Mouse (Mus musculus) cerebellum, adult 2 months (tissue): ENCODE results near the gene Hspbp1. TPM values are rescaled to one million over a fixed set of nuclear protein-coding genes. Genes with fewer than 3 reads are reported as not detected.
A peak's percentile ranks its signal among the peaks of the same experiment; 100 is the strongest.

Experiments
- DNase-seq, 2 experiments: peaks; one replicate each; pipeline ENCODE4 v3.0.0; 2021
- H3K27ac ChIP-seq: fragments of 200-500 bp; 2 replicates; pipeline ENCODE4 v1.5.1; 2012; ENCODE audit warnings: low read length, control low read depth, inconsistent platforms; ENCODE audit not compliant: insufficient read depth
- H3K27me3 ChIP-seq: fragments of 200-500 bp; 2 replicates; pipeline ENCODE4 v1.6.1; 2012; ENCODE audit warnings: inconsistent platforms, mild to moderate bottlenecking, low read length, moderate library complexity; ENCODE audit not compliant: control insufficient read depth, insufficient read depth
- H3K4me1 ChIP-seq: fragments of 200-500 bp; 2 replicates; pipeline ENCODE4 v1.6.1; 2011; ENCODE audit warnings: low read length; ENCODE audit not compliant: control insufficient read depth, insufficient read depth
- H3K4me3 ChIP-seq: fragments of 200-500 bp; replicated peaks from 2 replicates; pipeline ENCODE3; 2011; ENCODE audit warnings: mild to moderate bottlenecking, low read depth, low read length, control low read depth; ENCODE audit not compliant: insufficient read depth
- CTCF ChIP-seq: fragments of 200-500 bp; IDR thresholded peaks from 2 replicates; pipeline ENCODE4 v1.5.1; 2011; ENCODE audit warnings: low read depth, mild to moderate bottlenecking, control low read depth, low read length, moderate library complexity, borderline replicate concordance; ENCODE audit not compliant: insufficient read depth
- POLR2A ChIP-seq: fragments of 200-500 bp; IDR thresholded peaks from 2 replicates; pipeline ENCODE4 v1.6.1; 2011; ENCODE audit warnings: low read length, control low read depth, borderline replicate concordance; ENCODE audit not compliant: insufficient read depth
- WGBS: fragments of 180-500 bp; shearing (Covaris S2); methylation state at CpG from one replicate; pipeline ENCODE4 v1.1.7; 2018; 5-methylcytosine and 5-hydroxymethylcytosine counted together
- polyA plus RNA-seq: library from polyadenylated mRNA; depleted of rRNA; stranded (reverse); fragments of >200 nt; gene quantifications from 2 replicates; pipeline ENCODE4 v1.2.3, GENCODE M21; 2012

The Hspbp1 gene
- polyA plus RNA-seq, 1 experiment: 96.8 TPM

GRCm38 (mm10) chr7:4712594-4712993, 27.7 kb upstream of the Hspbp1 start:
- no peak for TF ChIP-seq CTCF
- no peak for TF ChIP-seq POLR2A
- H3K27me3 ChIP-seq: no peaks in the 10 kb centered on the region
- H3K27ac ChIP-seq: no peak overlapping the region
- DNase-seq: no peak
- no peak overlapping the region for H3K4me3 ChIP-seq
- H3K4me1 ChIP-seq: no peaks in the 10 kb centered on the region
- 76% methylated on average over 3 of the region's 3 CpGs for WGBS

GRCm38 (mm10) chr7:4705098-4705497, 20.2 kb upstream of the Hspbp1 start:
- Histone ChIP-seq H3K27ac (no peak overlapping the region), H3K27me3 (no peaks in the 10 kb centered on the region), H3K4me3 (no peak overlapping the region), H3K4me1 (no peaks in the 10 kb centered on the region)
- peak in 1 of 2 experiments; percentile 52 for DNase-seq
- TF ChIP-seq POLR2A (no peak), CTCF (peak; percentile 55; the same call in 1 of the 2 replicates)
- 38% methylated on average over 18 of the region's 18 CpGs for WGBS

GRCm38 (mm10) chr7:4703195-4703594, 18.3 kb upstream of the Hspbp1 start:
- Histone ChIP-seq H3K27me3 (no peaks in the 10 kb centered on the region), H3K4me1 (no peaks in the 10 kb centered on the region), H3K27ac (no peak overlapping the region), H3K4me3 (no peak overlapping the region)
- DNase-seq: no peak
- TF ChIP-seq CTCF: no peak
- 93% methylated on average over 7 of the region's 7 CpGs for WGBS

GRCm38 (mm10) chr7:4702334-4702733, 17.5 kb upstream of the Hspbp1 start:
- TF ChIP-seq POLR2A: no peak
- no peak for TF ChIP-seq CTCF
- Histone ChIP-seq H3K4me1 (no peaks in the 10 kb centered on the region), H3K27me3 (no peaks in the 10 kb centered on the region), H3K27ac (no peak overlapping the region), H3K4me3 (no peak overlapping the region)
- no peak for DNase-seq
- 49% methylated on average over 8 of the region's 8 CpGs for WGBS

DNA sequence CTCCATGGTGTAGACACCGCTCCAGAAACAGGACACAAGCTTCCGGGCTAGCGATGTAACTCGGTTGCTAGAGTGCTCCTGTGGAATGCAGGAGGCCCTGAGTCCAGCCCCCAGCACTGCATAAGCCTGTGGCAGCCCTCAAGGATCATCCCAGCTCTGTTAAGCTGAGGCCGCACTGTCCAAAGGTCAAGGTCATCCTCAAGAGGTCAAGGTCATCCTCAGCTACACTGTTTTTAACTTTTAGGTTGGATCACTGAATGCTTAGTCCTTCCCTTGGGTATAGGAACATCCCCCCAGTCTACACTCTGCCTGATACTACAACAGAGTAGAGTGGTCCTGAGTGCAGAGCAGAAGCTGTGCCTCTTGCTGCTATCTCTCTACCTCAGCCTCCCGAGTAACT, 8.1 kb upstream of the Hspbp1 start:
- no peak overlapping the region for H3K27ac ChIP-seq
- H3K4me1 ChIP-seq: no peaks in the 10 kb centered on the region
- H3K4me3 ChIP-seq: no peak overlapping the region
- no peaks in the 10 kb centered on the region for H3K27me3 ChIP-seq
- WGBS: 54% methylated on average over 6 of the region's 6 CpGs
- TF ChIP-seq POLR2A (no peak), CTCF (no peak)
- no peak for DNase-seq

DNA sequence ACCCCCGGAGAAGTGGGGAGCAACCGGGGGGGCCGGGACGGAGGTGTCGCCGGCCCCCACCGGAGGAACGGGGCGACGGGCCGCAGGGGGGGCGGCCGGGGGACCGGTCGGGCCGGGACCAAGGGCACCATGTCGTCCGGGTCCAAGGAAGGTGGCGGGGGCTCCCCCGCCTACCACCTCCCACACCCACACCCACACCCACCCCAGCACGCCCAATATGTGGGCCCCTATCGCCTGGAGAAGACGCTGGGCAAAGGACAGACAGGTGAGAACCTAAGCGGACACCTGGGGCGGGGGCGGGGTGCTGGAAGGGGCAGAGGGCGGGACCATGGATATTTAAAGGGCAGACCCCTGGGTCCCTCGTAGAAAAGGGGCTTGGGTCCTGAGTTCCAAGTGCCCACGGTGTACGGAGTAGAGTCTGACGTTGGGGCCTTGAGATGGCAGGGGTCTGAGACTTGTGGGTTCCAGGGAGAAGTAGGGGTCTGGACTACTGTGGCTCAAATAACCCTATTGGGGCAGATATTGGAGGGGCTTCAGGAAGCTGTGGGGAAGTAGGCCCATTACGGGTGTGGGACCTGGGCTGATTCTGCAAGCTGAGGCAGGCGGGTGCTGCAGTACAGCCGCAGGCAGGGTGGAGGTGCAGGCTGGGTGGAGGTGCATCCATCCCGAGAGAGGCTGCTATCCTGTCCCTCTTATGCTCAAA, 6.2 kb upstream of the Hspbp1 start:
- peak overlapping the region; percentile 27 for H3K27ac ChIP-seq

GRCm38 (mm10) chr7:4690387-4690786, 5.5 kb upstream of the Hspbp1 start, which contains the start of gene Brsk1:
TSS of gene Brsk1 (plus strand) at chr7:4690604.
- TF ChIP-seq POLR2A (peak; percentile 46; the same call in 1 of the 2 replicates), CTCF (no peak)
- peak; percentile 87 to 89 for DNase-seq
- 1% methylated on average over 9 of the region's 18 CpGs for WGBS
- H3K4me3 ChIP-seq: peak within 1 kb of the TSS; percentile 70
- peak within 1 kb of the TSS; percentile 42 for H3K27ac ChIP-seq
- H3K4me1 ChIP-seq: no peaks in the 10 kb centered on the region
- H3K27me3 ChIP-seq: no peaks in the 10 kb centered on the region

More for the DNA sequence above, 6.2 kb upstream of the Hspbp1 start:
- no peaks in the 10 kb centered on the region for H3K4me1 ChIP-seq
- peak; percentile 41 to 59 for DNase-seq
- 2% methylated on average over 35 of the region's 35 CpGs for WGBS
- no peak for TF ChIP-seq POLR2A
- TF ChIP-seq CTCF: no peak
- H3K4me3 ChIP-seq: peak overlapping the region; percentile 70
- H3K27me3 ChIP-seq: no peaks in the 10 kb centered on the region

DNA sequence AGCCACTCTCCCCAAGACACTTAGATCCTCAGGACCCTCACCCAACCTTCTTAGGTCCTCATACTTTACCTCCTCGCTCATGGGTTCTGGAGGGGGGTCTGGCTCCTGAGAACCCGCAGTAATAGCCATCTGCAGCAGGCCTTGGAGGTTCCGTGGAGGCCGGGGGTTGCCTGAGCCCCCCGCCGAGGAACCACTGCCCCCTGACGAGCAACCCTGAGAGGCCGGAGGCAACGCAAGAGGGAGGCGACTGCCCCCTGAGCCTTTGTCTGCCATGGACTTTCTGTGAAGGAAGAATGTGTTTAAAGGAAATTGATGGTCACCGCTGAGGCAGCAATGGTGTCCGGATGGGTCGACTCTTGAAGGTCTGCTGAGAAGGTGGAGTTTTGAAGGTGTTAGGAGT, 665 bp downstream of the Hspbp1 start:
- Histone ChIP-seq H3K27me3 (no peaks in the 10 kb centered on the region), H3K4me1 (peaks cover 4% of the 10 kb centered on the region; the same call in 1 of the 2 replicates), H3K4me3 (peak overlapping the region; percentile 90), H3K27ac (0 out of 2 replicates have a peak overlapping the region, but pooled peaks have one; percentile 19)
- no peak for DNase-seq
- 1% methylated on average over 13 of the region's 13 CpGs for WGBS
- TF ChIP-seq POLR2A: no peak
- no peak for TF ChIP-seq CTCF
